Mouse (Mus musculus) ES-E14 (cell line): ENCODE data around the gene Tanc1. TPM values are rescaled to one million over a fixed set of nuclear protein-coding genes. Genes with fewer than 3 reads are reported as not detected.

Experiments
- DNase-seq: peaks from one replicate; pipeline ENCODE4 v3.0.0-alpha.2; 2013; ENCODE audit warnings: low read depth, low spot score
- H3K27ac ChIP-seq: 2 replicates; pipeline ENCODE4 v1.5.1; 2012; ENCODE audit warnings: low read depth, mild to moderate bottlenecking, low read length, moderate library complexity, mixed read lengths; ENCODE audit not compliant: poor library complexity, insufficient read depth, severe bottlenecking
- H3K36me3 ChIP-seq: 2 replicates; pipeline ENCODE4 v1.6.1; 2012; ENCODE audit warnings: mild to moderate bottlenecking, low read length, moderate library complexity, mixed read lengths; ENCODE audit not compliant: control insufficient read depth, poor library complexity, insufficient read depth, severe bottlenecking
- H3K4me1 ChIP-seq, 2 experiments: fragments of 150-350 bp in 1 of 2; sonication (generic) in 1 of 2; 2 replicates each; pipeline ENCODE4 v1.6.1; 2012; ENCODE audit warnings: low read length in 2 of 2, mild to moderate bottlenecking in 1 of 2, mixed read lengths in 1 of 2; ENCODE audit not compliant: control insufficient read depth in 2 of 2, insufficient read depth in 2 of 2, poor library complexity in 1 of 2
- H3K4me3 ChIP-seq, 2 experiments: fragments of 150-350 bp in 1 of 2; sonication (generic) in 1 of 2; 2 replicates each; pipeline ENCODE4 v1.5.1; 2012; ENCODE audit warnings: low read length in 2 of 2, low read depth in 1 of 2, mild to moderate bottlenecking in 1 of 2, mixed read lengths in 1 of 2; ENCODE audit not compliant: insufficient read depth in 1 of 2, poor library complexity in 1 of 2, severe bottlenecking in 1 of 2
- H3K9ac ChIP-seq: 2 replicates; pipeline ENCODE4 v1.6.1; 2012; ENCODE audit warnings: low read depth, mild to moderate bottlenecking, low read length, mixed read lengths; ENCODE audit not compliant: poor library complexity, insufficient read depth, severe bottlenecking
- H3K9me3 ChIP-seq: fragments of 150-350 bp; sonication (generic); 2 replicates; pipeline ENCODE4 v1.6.1; 2012; ENCODE audit warnings: low read depth, mild to moderate bottlenecking, low read length; ENCODE audit not compliant: control insufficient read depth, insufficient read depth
- CHD2 ChIP-seq: IDR thresholded peaks from 2 replicates; pipeline ENCODE4 v1.6.1; 2014; ENCODE audit warnings: mild to moderate bottlenecking, low read depth, low read length, inconsistent platforms
- HCFC1 ChIP-seq: IDR thresholded peaks from 2 replicates; pipeline ENCODE4 v1.6.1; 2012; ENCODE audit warnings: low read length, inconsistent platforms, borderline replicate concordance; ENCODE audit not compliant: insufficient read depth
- MAFK ChIP-seq: IDR thresholded peaks from 2 replicates; pipeline ENCODE4 v1.6.1; 2014; ENCODE audit warnings: mild to moderate bottlenecking, low read depth, low read length, inconsistent platforms; ENCODE audit not compliant: insufficient read depth
- ZC3H11A ChIP-seq: IDR thresholded peaks from 2 replicates; pipeline ENCODE4 v1.6.1; 2012; ENCODE audit warnings: low read depth, mild to moderate bottlenecking, inconsistent platforms, low read length, borderline replicate concordance
- ZNF384 ChIP-seq: IDR thresholded peaks from 2 replicates; pipeline ENCODE4 v1.6.1; 2012; ENCODE audit warnings: low read depth, low read length, inconsistent platforms
- in situ Hi-C, 2 experiments: fragments of 600-800 bp; cut with MboI; formaldehyde crosslinking; loops; one replicate each; pipeline ENCODE4 v1.15.1; 2025; ENCODE audit warnings: low sequenced_read_pairs in 2 of 2, inconsistent platforms in 1 of 2; ENCODE audit not compliant: unreplicated experiment in 2 of 2
- total RNA-seq: library from RNA; depleted of rRNA; stranded (reverse); fragments of 300-350 nt; gene quantifications from 2 replicates; pipeline ENCODE4 v1.2.3, GENCODE M21; 2012

Tanc1 gene
- total RNA-seq, 1 experiment = 28.2 TPM

DNA sequence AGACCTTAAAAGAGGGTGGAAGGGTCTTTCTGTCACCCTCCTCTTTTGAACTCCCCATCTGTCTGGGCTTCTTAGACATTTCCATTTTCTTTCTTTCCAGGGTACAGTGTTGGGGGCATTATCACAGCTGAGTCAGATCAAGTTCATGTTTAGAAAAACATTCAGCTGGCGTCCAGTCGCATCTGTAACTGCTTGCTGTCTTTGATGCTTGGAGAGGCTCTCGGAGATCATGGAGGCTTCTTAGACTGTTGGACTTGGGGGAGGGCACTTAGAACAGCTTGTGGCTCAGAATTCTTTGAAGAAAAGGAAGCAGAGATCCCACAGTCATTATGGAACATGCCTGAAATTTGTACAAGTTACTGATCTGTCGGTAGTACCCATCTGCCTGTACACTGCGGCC, 121.6 kb downstream of the Tanc1 start:
- Histone ChIP-seq H3K4me3 (no peak overlapping the region), H3K27ac (no peak overlapping the region), H3K4me1 (peaks cover 0 to 11% of the 10 kb centered on the region in 2 experiments; a peak in 2 of 4 replicates), H3K9me3 (no peaks in the 10 kb centered on the region), H3K9ac (no peak overlapping the region), H3K36me3 (peaks cover 9% of the 10 kb centered on the region; the same call in 1 of the 2 replicates)
- DNase-seq = no peak
- in situ Hi-C loops = no loop called here
- TF ChIP-seq ZNF384 (no peak), CHD2 (no peak), HCFC1 (no peak), MAFK (no peak), ZC3H11A (no peak)

DNA sequence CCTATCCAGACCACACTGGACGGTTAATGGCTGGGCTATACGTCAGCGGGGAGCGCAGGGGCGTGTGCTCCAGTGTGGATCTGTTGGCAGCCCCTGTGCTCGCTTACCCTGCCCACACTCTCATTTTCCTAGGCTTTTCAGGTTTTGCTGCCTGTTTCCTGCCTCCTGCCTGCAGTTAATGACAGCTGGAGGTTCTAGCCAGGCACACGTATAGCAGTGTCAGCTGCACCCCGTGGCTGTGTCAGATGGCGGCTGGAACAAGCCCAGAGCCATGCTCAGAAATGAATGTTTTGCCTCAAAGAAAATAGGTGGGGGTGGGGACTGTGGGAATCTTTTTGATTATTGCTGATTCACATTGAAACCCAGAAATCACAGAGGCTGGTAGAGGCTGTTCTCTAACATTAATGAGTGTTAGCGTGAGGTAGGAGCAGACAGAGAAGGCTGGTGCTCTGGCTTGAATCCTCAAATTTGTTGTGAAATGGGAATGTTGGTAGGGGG, 124.6 kb downstream of the Tanc1 start:
- in situ Hi-C loops = no loop called here
- H3K27ac ChIP-seq = no peak overlapping the region
- no peak for TF ChIP-seq MAFK
- TF ChIP-seq HCFC1 = no peak
- no peak for TF ChIP-seq CHD2
- no peak for TF ChIP-seq ZC3H11A
- TF ChIP-seq ZNF384 = no peak
- H3K4me3 ChIP-seq = no peak overlapping the region
- no peaks in the 10 kb centered on the region for H3K9me3 ChIP-seq
- DNase-seq = no peak
- peaks cover 5% of the 10 kb centered on the region; the same call in 1 of the 2 replicates for H3K36me3 ChIP-seq
- H3K9ac ChIP-seq = no peak overlapping the region
- peaks cover 0 to 14% of the 10 kb centered on the region in 2 experiments; a peak in 2 of 4 replicates for H3K4me1 ChIP-seq

DNA sequence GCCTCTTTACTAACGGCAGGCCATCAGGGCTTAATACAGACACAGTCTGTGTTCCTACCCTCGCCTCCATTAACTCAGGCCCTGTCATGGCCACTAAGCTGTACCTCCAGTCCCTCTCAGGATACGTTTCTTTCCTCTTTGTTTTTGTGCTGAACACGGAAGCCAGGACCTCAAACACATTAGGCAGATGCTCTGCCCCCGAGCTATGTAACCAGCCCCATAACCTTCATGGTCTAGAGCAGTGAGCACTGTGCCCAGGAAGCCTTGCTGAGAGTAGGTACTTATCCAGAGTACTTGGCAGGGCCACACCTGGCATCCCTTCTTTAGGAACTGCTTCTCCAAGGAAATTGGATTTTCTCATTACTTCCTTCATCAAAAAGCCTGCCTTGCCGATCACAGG, 125.5 kb downstream of the Tanc1 start:
- Histone ChIP-seq H3K36me3 (peaks cover 5% of the 10 kb centered on the region; the same call in 1 of the 2 replicates), H3K9ac (no peak overlapping the region), H3K27ac (no peak overlapping the region), H3K4me3 (no peak overlapping the region), H3K4me1 (peaks cover 0 to 22% of the 10 kb centered on the region in 2 experiments; a peak in 2 of 4 replicates), H3K9me3 (no peaks in the 10 kb centered on the region)
- TF ChIP-seq CHD2 (no peak), MAFK (no peak), HCFC1 (no peak)
- in situ Hi-C loops = no loop called here
- DNase-seq = no peak

DNA sequence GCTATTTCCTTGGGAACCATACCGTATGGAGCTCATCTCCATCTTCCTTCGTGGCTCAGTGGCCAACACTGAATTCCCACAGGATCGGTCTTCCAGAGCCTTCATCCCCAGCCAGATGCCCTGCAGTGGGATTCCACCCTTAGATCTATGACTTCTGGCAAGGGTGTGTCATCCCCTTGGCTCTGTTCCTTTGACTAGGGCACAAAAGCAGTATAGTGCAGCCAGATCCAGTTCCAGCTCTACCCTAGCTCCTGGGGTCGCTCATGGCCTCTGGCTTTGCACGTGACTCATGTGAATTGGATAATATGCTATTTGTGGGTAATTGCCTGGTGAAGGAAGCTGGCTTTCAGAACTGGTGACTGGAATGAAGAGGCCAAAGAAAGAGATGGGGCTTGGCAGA, 126.5 kb downstream of the Tanc1 start:
- no peak for DNase-seq
- Histone ChIP-seq H3K36me3 (peaks cover 5% of the 10 kb centered on the region; the same call in 1 of the 2 replicates), H3K4me3 (no peak overlapping the region), H3K9me3 (no peaks in the 10 kb centered on the region), H3K9ac (no peak overlapping the region), H3K4me1 (peaks cover 0 to 27% of the 10 kb centered on the region in 2 experiments; a peak in 2 of 4 replicates), H3K27ac (no peak overlapping the region)
- in situ Hi-C loops = no loop called here
- TF ChIP-seq MAFK (no peak), CHD2 (no peak), HCFC1 (no peak), ZC3H11A (no peak), ZNF384 (no peak)

DNA sequence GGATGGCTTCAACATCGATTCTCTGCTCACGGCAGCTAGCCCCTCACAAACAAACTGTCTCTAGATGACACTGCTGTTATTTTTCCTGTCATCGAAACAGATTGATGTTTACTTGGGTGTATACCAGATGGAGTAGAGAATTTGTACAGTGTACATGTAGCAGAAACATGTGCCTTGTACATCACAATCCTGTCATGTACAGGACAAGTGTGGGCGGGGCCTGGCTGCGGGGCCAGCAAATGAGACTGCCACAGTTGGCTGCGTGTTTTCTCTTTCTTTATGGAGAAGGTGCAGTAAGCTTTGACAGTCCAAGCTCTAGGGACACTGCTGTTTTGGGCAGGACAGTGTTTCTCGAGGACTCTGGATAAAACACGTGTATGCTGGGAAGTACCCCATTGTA, 127.2 kb downstream of the Tanc1 start:
- Histone ChIP-seq H3K36me3 (peaks cover 7% of the 10 kb centered on the region; the same call in 1 of the 2 replicates), H3K27ac (no peak overlapping the region), H3K9me3 (no peaks in the 10 kb centered on the region), H3K4me1 (peaks cover 0 to 27% of the 10 kb centered on the region in 2 experiments; a peak in 2 of 4 replicates), H3K4me3 (no peak overlapping the region), H3K9ac (no peak overlapping the region)
- in situ Hi-C loops = no loop called here
- TF ChIP-seq HCFC1 (no peak), MAFK (no peak), ZC3H11A (no peak), CHD2 (no peak), ZNF384 (no peak)
- DNase-seq = no peak
